Comparison of ENCODE assay signal across 10 mouse cellular contexts in the genomic region with DNA sequence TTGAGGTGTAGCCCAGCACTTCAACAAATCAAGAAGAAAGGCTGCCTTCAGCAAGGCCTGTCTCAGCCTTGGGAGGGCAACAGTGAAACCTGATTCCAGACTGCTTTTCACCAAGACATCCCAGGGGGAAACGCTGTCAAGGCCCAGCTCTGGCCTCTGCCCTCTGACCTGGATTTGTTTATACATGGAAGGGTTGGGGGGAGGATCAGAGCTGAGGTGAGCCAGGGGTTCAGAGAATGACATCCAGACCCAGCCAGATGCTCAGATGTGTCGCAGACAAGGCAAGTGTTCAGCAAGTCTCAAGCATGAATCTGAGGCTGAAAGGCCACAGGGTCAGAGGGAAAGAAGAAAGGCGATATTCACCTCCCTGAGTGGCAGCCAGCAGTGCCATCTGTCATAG. TPM values are rescaled to one million over a fixed set of nuclear protein-coding genes. Genes with fewer than 3 reads are reported as not detected.
DNase-seq lines count a peak whose midpoint lies in the region; ATAC-seq and TF ChIP-seq lines count a peak whose summit lies in the region.
"Had no signal": no experiment of that assay in that cellular context is flagged by ENCODE, and none has a peak within 500 bp of the region (broad histone marks: within the 10 kb centered on the region; RNA-seq: fewer than 3 reads in every experiment).

No protein-coding gene starts in this region.

- H3K9me3 ChIP-seq in forebrain, embryonic 12.5 days: no peaks in the 10 kb centered on the region
- H3K9me3 ChIP-seq in forebrain, embryonic 15.5 days: no peaks in the 10 kb centered on the region
- H3K9me3 ChIP-seq in kidney, postnatal 0 days (replicated peaks; ENCODE audit: low read length): no peaks in the 10 kb centered on the region

- peak overlapping the region; percentile 50 for H3K27ac ChIP-seq in forebrain, embryonic 12.5 days
- no peak overlapping the region for H3K27ac ChIP-seq in forebrain, embryonic 15.5 days (replicated peaks)
- H3K27ac ChIP-seq in kidney, postnatal 0 days: peak overlapping the region; percentile 71

- DNase-seq in kidney, adult 11 months: peak; percentile 34
- DNase-seq in kidney, adult 8-10 months: no peak
- peak; percentile 97 for DNase-seq in embryo, embryonic 10 days (ENCODE audit: low spot score)
- DNase-seq in kidney, postnatal 0 days (ENCODE audit: low spot score): no peak
- DNase-seq in ovary, postnatal 14 days (ENCODE audit: low spot score): no peak
- DNase-seq: heart, postnatal 4 days; thymus, postnatal 14 days had no signal

- no peaks in the 10 kb centered on the region for H3K27me3 ChIP-seq in forebrain, embryonic 12.5 days
- no peaks in the 10 kb centered on the region for H3K27me3 ChIP-seq in forebrain, embryonic 15.5 days
- H3K27me3 ChIP-seq in kidney, postnatal 0 days (ENCODE audit: insufficient read depth, low read length): no peaks in the 10 kb centered on the region

- peaks cover 93% of the 10 kb centered on the region for H3K4me1 ChIP-seq in forebrain, embryonic 12.5 days
- peaks cover 49% of the 10 kb centered on the region for H3K4me1 ChIP-seq in forebrain, embryonic 15.5 days
- H3K4me1 ChIP-seq in kidney, postnatal 0 days (replicated peaks; ENCODE audit: insufficient read depth, low read length): peaks cover 65% of the 10 kb centered on the region

- ATAC-seq in forebrain, embryonic 12.5 days (ENCODE audit: low FRiP score): no peak
- ATAC-seq in forebrain, embryonic 15.5 days (replicated peaks): no peak
- no peak for ATAC-seq in kidney, postnatal 0 days (replicated peaks; ENCODE audit: low FRiP score, low read depth)
- no peak for ATAC-seq in megakaryocyte progenitor cell, adult 5-6 weeks (replicated peaks; ENCODE audit: poor library complexity)

- no peak overlapping the region for H3K4me2 ChIP-seq in forebrain, embryonic 12.5 days
- no peak overlapping the region for H3K4me2 ChIP-seq in forebrain, embryonic 15.5 days (replicated peaks)
- H3K4me2 ChIP-seq in kidney, postnatal 0 days (ENCODE audit: low read length): no peak overlapping the region

- TF ChIP-seq CTCF in kidney, postnatal 0 days (IDR thresholded peaks at IDR 0.05; ENCODE audit: low read depth): no peak

- no peak overlapping the region for H3K9ac ChIP-seq in forebrain, embryonic 12.5 days
- no peak overlapping the region for H3K9ac ChIP-seq in forebrain, embryonic 15.5 days (replicated peaks)
- H3K9ac ChIP-seq in kidney, postnatal 0 days (ENCODE audit: low read depth, low read length): no peak overlapping the region

- H3K36me3 ChIP-seq in forebrain, embryonic 12.5 days (replicated peaks): 0 out of 2 replicates have a peak, but pooled peaks cover 2% of the 10 kb centered on the region
- no peaks in the 10 kb centered on the region for H3K36me3 ChIP-seq in forebrain, embryonic 15.5 days
- no peaks in the 10 kb centered on the region for H3K36me3 ChIP-seq in kidney, postnatal 0 days (ENCODE audit: insufficient read depth, low read length)

- WGBS in forebrain, embryonic 12.5 days: 8% methylated on average over 3 of the region's 3 CpGs
- 27% methylated on average over 3 of the region's 3 CpGs for WGBS in forebrain, embryonic 15.5 days
- WGBS in kidney, postnatal 0 days: 15% methylated on average over 3 of the region's 3 CpGs

- no peak overlapping the region for H3K4me3 ChIP-seq in forebrain, embryonic 12.5 days (replicated peaks)
- H3K4me3 ChIP-seq in forebrain, embryonic 15.5 days: no peak overlapping the region
- H3K4me3 ChIP-seq in kidney, postnatal 0 days (replicated peaks; ENCODE audit: low read depth, low read length): no peak overlapping the region

RNA-seq across cellular contexts. Expression of a gene that starts 36.3 kb away (rescaled TPM):
- polyA plus RNA-seq in forebrain, embryonic 12.5 days (2016; fragmentation: Nextera tagmentation; extraction: Ambion mirVana): 81.1 and 81.2 TPM in 2 replicates
- 24.7 and 25.6 TPM in 2 replicates for polyA plus RNA-seq in forebrain, embryonic 15.5 days (2015; fragmentation: Nextera tagmentation; extraction: Ambion mirVana)
- 55.3 and 61.7 TPM in 2 replicates for polyA plus RNA-seq in kidney, postnatal 0 days (2015; fragmentation: Nextera tagmentation; extraction: Ambion mirVana)
- 2.7 and 4.2 TPM in 2 replicates for total RNA-seq in megakaryocyte progenitor cell, adult 5-6 weeks (2015)
- 2.0 and 2.5 TPM in 2 replicates for total RNA-seq in megakaryocyte progenitor cell, adult 5-6 weeks (2017)

Comparison
In these comparisons a context has a peak if more than half of its experiments do, and no peak if none do; other contexts are left out.
1. DNase-seq: peak in kidney, adult 11 months (single experiment) and embryo, embryonic 10 days (single experiment); none in kidney, adult 8-10 months (0 of 2), kidney, postnatal 0 days (single experiment) and ovary, postnatal 14 days (single experiment).